Mouse (Mus musculus) thymus, postnatal 0 days (tissue): ENCODE results near the gene Serpina6. TPM values are rescaled to one million over a fixed set of nuclear protein-coding genes. Genes with fewer than 3 reads are reported as not detected.

Experiments used
- DNase-seq: peaks from one replicate; pipeline ENCODE4 v3.0.0-alpha.2; 2015; ENCODE audit warnings: low spot score
- polyA plus RNA-seq: library from polyadenylated mRNA; unstranded; fragments of >200 nt; fragmentation: Nextera tagmentation; extraction: Ambion mirVana; gene quantifications from 2 replicates; pipeline ENCODE4 v1.2.1, GENCODE M21; 2015

The Serpina6 gene
- polyA plus RNA-seq, 1 experiment from 2014 or later: 0.08 TPM

DNA sequence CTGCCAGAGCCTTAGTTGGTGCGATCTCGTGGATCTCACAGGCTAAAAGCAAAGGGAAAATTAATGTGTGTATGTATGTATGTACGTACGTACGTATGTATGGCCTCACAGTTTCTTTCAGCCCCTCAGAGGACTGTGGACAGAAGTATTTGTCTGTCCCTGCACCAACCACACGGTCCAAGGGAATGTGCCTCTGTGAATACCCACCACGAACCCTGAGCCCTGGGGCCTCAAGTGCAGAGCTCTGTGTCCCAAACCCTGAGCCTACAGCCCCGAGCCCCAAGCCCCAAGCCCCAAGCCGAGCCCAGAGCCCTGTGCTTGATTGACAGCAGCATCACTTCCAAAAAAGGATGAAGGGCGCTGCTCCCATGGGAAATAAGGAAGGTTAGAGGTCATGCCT, 979 bp upstream of the Serpina6 start:
- DNase-seq: no peak

DNA sequence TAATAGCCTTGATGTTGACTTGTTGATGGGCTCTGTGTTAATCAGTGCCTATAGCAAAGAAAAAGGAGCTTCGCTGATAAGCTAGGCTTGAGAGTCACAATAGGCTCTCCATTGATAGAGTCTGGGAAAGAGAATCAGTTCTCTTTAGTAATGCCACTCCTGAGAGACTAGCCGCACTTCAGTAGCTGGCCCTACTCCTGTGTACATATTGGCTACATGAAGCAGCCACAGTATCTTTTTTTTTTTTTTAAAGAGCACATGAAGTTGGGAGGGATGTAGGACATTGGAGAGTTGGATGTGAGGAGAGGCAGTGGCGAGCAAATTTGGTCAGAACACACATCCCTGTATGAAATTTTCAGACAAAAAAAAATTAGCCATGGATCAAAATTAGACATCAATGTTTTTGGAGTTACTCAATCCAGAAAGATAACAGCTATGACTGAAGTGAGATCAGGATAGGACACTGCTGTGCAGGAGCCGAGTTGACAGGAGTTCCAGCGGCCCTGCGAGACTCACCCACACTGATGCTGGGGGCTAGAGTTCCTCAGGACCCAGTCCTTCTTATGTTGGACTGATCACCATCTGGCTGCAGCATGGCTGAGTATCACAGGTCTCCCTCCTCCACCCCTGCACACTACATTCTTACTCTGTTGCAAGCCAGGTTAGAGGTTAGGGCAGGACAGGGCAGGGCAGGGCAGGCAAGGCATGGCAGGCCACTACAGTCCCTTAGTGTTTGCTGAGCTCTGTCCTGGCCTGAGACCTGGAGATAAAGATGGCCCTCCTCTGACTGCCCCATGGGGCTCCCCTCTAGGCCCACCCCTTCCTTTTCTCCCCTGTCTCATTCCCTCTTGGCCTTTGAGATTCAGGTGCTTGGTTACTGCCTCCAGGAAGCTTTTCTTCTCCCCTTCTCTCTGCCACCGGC, 1.6 kb downstream of the Serpina6 start:
- no peak for DNase-seq

DNA sequence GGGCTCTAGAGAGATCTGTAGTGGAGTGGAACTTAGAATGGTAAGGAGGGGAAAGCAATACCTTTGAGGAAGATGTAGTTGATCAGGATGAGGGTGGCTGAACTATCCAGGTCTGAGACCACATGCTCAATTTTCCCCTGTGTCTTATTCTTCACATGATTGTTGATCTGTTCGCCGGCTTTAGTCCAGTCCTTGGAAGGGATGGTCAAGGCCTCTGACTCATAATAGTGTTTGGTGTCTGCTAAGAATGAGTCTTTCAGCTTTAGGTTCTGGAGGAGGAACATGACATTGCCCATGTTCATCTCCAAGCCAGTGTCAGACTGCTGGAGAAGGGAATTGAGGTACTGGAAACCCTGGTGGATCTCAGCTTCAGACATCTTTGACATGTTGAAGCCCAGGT, 3.2 kb downstream of the Serpina6 start:
- DNase-seq: no peak

DNA sequence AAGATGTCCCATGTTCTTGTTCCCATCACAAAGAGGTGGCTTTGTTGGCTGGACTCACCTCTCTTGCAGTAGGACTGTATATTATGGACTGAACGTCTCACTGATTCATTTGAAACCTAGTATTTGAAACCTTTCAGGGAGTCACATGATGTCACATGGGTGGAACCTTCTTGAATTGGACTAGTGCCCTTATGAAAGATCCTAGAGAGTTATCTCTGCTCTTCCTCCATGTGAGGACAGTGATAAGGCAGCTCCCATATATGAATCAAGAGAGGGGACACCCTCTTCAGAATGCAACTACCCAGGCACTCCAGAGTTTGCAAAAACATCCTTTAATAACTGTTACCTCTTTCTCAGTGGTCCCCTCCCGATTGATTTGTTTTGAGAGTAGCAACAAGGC, 10.7 kb downstream of the Serpina6 start:
- no peak for DNase-seq

DNA sequence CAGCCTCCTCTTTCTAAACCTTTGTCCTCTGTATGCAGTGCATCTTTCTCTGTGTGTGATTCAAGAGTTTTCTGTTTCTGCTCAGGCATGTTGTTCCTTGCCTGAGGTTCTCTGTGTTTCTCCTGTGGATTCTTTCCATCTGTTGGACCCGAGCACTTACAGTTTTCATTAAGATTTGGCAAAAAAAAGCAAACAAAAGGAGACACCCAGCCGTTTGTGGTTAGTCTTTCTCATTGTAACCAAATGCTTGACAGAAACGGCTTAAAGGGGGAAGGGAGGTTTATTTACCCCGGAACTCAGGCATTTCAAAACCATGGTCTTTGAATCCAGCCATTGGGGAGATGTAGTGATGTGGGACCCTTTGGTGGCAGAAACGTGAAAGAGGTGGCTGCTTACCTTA, 12.4 kb downstream of the Serpina6 start:
- no peak for DNase-seq

DNA sequence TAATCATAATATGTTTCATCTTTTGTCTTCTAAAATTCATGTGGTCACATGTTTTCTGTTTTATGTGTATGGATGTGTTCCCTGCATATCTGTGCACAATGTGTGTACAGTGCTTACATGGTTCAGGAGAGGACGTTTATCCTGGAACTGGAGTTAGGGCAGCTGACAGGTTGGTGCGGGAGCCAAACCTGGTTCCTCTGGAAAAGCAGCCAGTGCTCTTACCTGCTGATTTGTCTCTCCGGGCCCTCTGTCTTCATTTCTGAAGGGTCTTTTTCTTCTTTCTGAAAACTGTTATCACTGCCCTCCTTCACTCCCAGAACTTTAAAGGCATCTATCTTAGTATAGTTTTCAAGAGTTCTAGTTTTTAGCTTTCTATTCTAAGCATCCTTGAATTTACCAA, 13.2 kb downstream of the Serpina6 start:
- no peak for DNase-seq

DNA sequence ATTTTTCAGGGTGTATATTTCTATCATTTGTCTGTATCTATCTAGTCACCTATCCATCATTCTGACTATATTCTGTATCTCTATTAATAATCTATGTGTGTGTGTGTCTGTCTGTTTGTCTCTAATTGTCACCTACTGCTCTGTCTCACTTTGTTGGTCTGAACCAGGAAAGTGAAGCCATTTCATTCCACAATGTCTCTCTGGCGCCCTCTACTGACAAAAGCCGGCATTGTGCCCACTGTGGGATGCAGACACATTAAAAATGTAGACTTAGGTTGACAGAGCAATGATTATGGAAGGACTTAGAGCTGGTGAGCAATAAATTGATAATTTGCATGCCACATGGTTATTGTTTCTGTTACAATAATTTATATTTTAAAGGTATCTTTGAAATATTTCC, 13.7 kb downstream of the Serpina6 start:
- DNase-seq: peak; percentile 49

DNA sequence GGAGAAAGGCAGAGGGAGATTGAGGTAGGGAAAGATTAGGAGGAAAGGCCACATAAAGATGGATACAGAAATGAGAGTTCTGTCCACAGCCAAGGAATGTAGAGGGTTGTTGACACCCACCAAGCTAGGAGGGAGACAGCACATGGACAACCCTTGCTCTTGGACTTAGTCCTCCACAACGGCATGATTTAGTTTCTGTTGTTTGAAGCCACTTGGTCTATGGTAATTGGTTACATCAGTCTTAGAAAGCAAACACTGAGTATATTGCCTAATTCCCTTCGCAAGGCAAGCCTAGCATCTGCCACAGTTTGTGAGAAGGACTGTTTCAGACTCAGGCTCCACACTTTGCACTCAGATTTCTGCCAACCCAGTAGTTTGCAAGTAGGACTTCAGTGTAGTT, 21.2 kb downstream of the Serpina6 start:
- DNase-seq: no peak

DNA sequence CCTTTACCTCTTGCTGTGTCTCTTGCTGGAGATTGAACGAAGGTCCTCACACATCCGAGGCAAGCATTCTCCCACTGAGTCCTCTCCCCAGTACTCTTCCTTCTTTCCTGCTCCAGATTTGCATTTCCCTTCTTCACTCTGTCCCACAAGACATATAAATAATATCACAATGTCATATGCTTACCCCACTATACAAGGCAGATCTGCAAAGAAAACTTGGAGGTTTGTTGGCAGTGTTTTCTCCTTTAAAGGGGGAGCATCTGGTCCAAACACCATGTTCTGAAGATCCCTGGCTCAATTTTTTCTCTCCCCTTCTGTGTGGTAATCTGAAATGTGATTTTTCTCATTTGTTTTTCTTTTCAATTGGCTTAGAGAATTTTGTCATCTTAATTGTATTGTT, 22.6 kb downstream of the Serpina6 start:
- no peak for DNase-seq

DNA sequence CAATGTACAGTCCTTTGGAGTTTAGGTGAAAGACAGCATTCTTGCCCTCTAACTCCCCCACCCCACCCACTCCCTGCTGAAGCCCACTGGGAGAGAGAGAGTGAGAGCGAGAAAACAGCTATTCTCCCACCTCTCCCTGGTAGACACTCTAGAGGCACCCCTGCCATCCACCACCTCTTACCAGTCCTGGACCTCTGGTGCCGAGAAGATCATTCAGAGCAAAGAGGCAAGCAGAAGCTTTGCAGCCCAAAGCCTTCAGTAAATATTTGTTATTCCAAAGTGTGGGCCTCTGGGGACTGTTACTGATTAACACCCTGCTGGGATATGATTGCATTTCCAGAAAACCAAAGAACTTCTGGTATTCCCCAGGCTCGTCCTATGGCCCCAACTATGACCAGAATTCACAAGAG, 25.8 kb downstream of the Serpina6 start, which contains the start of gene Serpina10:
TSS of gene Serpina10 (minus strand) at position 242 of the 410 bp plus-strand sequence.
- no peak for DNase-seq

DNA sequence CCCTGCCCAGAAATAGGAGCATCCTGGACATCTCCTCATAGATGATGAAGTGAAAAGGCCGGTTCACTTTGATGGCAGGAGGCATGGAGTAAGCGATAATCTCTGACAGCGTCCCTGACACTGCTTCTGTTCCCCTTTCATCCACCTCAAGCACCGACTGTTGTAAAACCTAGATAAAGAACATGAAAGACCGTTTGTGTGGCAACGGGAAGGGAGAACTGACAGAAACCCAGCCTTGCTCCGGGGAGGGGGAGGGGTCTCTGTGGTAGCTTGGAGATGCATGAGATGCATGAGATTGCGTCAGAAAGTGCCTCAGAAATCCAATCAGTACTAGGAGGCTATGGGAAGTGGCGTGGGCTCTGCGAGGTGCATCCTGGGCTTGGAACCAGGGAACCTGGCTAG, 40.2 kb downstream of the Serpina6 start:
- DNase-seq: no peak

DNA sequence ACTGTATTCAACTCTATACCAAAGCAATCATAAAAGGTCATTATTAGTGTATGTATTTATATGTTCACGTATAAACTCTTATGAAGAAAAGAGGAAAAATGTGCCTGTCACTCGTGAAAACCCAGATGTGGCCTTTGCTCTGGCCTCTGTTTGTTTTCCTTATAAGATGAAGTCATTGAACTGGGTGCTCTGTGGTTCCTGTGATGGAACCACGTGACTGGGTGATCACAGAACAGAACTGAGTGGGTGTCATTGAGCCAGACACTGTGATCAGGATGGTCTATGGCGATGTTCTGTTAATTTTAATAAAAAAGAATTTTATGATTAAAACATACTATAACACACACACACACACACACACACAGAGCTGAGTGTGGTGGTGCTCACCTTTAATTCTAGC, 41.3 kb downstream of the Serpina6 start:
- no peak for DNase-seq

DNA sequence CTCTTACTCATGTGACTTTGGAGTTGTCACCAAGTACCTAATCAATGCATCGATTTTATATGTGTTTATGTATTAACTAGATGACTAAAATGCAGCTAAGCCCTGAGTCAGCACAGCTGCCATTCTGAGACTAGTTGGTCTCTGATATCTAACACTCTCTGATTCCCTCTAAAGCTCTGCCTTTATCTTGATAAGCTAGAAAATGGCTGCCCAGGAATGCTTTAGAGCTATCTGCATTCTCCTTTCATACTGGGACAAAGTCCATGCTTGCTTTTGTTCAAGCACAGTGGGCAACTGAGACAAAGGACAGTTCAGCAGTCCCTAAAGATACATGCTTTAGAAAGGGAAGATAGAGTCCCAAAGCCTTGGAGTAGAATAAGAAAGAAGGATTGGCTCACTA, 41.9 kb downstream of the Serpina6 start:
- no peak for DNase-seq

DNA sequence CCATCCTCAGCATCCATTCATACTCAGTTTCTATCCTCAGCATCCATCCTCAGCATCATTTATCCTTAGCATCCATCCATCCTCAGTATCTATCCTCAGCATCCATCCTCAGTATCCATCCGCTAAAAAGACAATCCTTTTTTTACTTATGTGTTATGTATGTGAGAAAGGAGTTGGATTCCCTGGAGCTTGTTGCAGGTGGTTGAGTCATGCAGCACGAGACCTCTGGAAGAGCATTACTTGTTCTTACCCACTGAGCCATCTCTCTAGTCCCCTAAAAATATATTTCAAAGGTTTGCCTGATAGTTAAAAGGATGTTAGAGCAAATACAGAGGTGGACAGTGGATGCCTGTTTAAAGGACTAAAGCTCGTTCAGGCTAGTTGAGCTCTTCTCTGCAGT, 55.2 kb downstream of the Serpina6 start:
- DNase-seq: no peak

DNA sequence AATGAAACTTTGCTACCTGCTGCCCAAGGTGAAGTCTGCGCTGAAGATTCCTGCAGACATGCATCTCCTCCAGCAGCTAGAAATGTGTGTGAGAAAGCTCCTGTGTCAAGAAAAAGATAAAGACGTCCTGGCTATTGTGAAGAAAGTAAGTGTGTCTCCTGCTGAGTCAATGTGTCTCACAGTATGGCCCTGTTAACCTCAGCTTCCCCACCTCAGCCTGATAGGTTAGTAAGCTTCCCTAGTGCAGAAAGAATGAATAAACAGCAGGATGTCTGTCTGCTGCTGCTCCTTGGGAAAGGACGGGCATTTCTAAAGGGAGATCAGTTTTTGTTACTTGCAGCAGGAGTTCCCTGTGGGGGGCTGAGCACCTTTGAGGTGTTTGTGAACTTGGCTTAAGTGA, 56.6 kb downstream of the Serpina6 start:
- no peak for DNase-seq

DNA sequence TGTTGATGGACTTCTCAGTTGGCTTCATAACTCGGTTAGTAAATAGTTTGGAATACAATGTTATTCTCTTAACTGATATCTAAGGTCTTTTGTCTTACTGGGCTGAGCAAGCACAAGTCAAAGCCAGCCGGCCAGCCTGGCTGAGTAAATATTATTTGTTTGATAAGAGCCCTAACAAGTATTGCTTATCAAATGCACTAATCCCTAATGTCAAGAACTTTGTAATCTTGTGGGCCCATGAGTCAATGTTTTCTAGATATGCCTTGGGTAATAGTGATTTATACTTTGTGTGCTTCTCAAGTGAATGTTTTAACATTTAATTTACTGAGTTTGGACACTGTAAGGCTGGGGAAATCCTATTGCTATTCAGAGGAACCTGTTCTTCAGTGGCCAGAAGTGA, 58.6 kb downstream of the Serpina6 start:
- no peak for DNase-seq

Other genes starting within 250 kb of the Serpina6 start
- gene 9330161L09Rik, start 249.4 kb downstream of the Serpina6 start, polyA plus RNA-seq: 0.14 and 0.21 TPM in 2 replicates
- 139 and 165 TPM in 2 replicates for gene Ddx24, start 231.4 kb downstream of the Serpina6 start, polyA plus RNA-seq
- gene Ifi27, start 223.0 kb downstream of the Serpina6 start, polyA plus RNA-seq: 160 and 162 TPM in 2 replicates
- gene Ifi27l2a, start 213.5 kb downstream of the Serpina6 start, polyA plus RNA-seq: 299 and 338 TPM in 2 replicates
- 0.25 and 0.46 TPM in 2 replicates for gene Ifi27l2b, start 200.0 kb downstream of the Serpina6 start, polyA plus RNA-seq
- gene Ppp4r4, start 124.9 kb downstream of the Serpina6 start, polyA plus RNA-seq: 0.40 and 0.44 TPM in 2 replicates
- gene Serpina10, start 25.8 kb downstream of the Serpina6 start, polyA plus RNA-seq: 0.09 TPM in 1 of 2 replicates, not detected in the other
- gene Serpina16, start 18.9 kb upstream of the Serpina6 start, polyA plus RNA-seq: not detected in 2 replicates
- gene Serpina1f, start 38.3 kb upstream of the Serpina6 start, polyA plus RNA-seq: not detected in 2 replicates
- gene Serpina1d, start 116.4 kb upstream of the Serpina6 start, polyA plus RNA-seq: not detected in 2 replicates
- gene Serpina1b, start 173.2 kb upstream of the Serpina6 start, polyA plus RNA-seq: 0.17 TPM in 1 of 2 replicates, not detected in the other
- not detected in 2 replicates for gene Serpina1a, start 206.3 kb upstream of the Serpina6 start, polyA plus RNA-seq
- 0.18 TPM in 1 of 2 replicates, not detected in the other for gene Serpina1c, start 247.7 kb upstream of the Serpina6 start, polyA plus RNA-seq